Mouse (Mus musculus) kidney, postnatal 10 days (tissue): ENCODE results near the gene Arhgef18.

Experiments used
- DNase-seq: peaks from one replicate; pipeline ENCODE4 v3.0.0; 2021; ENCODE audit warnings: mixed read lengths

Arhgef18 gene

GRCm38 (mm10) chr8:3464309-3464708, 71.5 kb downstream of the Arhgef18 start:
- DNase-seq, result peak; percentile 65

DNA sequence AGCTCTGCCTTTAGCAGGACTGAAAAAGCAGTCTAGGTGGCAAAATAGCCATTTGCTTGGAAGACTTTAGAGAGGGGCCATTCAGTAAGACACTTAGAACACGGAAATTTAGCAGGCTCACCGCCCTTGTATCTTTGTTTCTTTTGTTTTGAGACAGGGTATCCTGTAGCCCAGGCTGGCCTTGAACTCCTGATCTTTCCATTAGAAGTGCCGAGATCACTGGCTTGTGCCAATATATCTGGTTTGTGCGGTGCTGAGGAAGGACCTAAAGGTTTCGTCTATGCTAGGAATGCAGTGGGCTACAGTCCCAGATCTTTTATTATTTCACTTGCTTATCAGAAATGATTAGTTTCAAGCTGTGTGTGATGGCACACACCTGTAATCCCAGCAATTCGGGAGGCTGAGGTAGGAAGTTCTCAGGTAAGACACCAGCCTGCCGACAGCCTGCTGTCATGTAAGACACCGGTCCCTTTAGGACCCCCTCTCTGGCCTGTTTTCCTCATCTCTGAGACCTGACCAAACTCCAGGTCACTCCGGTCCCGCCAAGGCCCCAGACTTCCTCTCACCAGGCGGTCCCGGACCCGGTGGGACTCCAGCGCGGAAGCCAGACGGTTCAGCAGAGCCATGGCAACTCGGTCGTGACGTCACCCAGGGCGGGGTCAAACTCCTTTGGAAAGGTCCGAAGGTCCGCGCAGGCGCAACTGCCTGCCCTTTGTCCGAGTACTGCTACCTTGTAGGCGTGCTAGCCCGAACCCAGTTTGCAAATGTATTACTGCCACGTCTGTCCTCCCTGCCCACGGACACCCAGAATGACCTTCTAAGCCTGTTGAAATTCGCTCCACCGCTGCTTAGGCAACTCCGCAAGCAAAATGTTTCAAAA, 74.4 kb downstream of the Arhgef18 start, which contains the start of gene Pex11g:
TSS of gene Pex11g (minus strand) at position 675 of the 880 bp plus-strand sequence.
- DNase-seq, result peak; percentile 100

DNA sequence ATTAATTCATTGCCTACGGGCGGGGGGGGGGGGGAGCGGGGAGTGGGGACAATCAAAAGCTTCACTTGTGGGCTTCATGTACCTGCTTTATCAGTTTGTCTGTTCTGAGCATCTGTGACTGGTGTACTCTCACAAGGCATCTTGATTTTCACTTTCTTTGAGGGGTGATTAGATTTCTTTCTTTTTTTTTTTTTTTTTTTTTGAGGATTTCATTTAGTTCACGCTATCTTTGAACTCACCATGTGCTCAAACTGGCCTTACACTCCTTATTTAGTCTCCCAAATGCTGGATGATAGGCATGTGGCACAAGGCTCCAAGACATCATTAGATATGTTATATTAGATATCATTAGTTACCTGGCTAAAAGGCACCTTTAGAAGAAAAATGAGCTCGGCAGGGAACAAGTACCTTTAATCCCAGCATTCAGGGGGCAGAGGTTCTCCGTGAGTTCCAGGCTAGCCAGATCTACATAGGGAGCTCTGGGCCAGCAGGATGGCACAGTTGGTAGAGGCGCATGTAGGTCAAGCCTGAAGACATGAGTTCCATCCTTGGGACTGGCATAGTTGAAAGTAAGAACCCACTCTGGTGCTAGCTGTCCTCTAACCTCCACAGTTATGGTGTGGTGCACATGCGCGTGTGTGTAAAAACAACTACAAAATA, 75.2 kb downstream of the Arhgef18 start:
- DNase-seq, result no peak

GRCm38 (mm10) chr8:3468838-3469237, 76.0 kb downstream of the Arhgef18 start:
- no peak for DNase-seq

- DNase-seq, result no peak
Measured at GRCm38 (mm10) chr8:3470562-3470961, 77.8 kb downstream of the Arhgef18 start, which contains the start of gene Tex45. Tex45 (plus strand) TSS chr8:3470862.

DNA sequence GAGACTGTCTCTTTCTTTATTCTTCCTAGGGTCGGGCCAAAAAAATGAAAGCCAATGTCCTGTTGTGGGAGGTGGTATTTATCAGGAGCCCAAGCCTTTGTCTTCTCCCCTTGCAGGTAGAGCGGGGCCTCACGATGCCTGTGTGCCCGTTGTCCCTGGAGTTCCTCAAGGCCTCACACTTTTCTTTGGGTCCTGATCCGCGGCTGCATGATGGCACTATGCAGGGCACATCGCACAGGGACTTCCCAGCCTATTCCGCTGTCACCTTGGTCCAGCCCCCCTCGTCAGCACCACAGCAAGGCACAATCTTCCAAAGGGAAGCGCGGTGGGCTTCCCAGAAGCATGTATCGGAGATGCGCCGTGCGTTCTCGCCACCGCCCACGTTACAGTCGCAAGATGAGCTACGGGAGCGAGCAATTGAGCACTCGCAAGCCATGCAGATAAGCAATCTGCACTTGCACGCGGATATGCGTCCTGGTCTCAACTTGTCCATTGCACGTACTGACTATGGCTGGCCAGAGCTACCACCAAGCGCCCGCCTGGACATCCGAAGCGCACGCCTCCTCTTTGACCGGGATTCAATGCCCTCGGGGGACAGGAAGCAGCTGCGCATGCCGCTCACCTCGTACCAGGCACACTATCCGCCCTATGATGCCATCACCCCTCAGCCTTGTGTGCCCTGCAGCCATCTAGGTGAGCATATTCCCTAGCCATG, 83.1 kb downstream of the Arhgef18 start:
- DNase-seq, result no peak

DNA sequence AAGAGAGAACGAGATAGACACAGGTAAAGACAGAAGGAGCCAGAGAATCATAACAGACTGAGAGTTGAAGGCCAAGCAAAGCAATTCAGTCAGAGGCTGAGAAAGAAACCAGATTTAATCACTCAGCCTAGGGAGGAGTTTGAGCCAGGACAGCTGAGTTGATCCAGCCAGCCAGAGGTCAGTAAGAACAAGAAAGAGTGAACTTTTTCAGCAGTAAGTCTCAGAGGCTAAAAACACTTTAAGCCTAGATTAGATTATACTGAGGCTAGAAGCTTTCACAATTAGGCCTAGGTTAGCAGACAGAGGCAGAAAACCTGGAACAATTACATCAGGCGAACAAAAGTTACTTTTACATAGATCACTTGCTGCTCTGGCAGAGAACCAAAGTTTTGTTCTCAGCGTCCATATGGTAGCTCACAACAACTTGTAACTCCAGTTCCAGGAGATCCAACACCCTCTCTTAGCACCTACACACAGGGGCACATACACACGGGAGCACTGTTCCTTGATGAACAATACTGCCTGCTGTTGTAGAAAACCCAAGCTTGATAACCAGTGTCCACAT, 87.5 kb downstream of the Arhgef18 start:
- DNase-seq, result peak; percentile 27

DNA sequence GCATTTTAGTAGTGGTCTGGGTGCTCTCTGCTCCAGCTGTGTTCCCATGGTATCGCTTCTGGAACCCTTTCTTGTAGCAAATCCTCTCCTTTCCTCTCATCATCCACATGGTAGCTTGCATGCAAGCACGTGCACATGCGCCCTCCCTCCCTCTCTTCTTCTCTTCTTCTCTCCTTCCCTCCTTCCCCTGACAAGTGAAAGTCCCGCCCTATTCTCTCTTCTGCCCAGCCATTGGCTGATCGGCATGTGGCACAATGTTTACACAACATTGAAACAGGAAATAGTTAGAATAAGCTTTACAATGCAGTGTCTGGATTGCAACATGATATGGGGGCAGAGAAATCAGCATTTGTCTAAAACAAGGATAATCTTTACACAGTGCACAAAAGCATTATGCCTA, 88.8 kb downstream of the Arhgef18 start:
- DNase-seq, result no peak

GRCm38 (mm10) chr8:3482240-3482740, 89.5 kb downstream of the Arhgef18 start:
- DNase-seq, result no peak

GRCm38 (mm10) chr8:3483546-3483945, 90.7 kb downstream of the Arhgef18 start:
- DNase-seq, result no peak

GRCm38 (mm10) chr8:3485192-3485591, 92.4 kb downstream of the Arhgef18 start:
- DNase-seq, result no peak

GRCm38 (mm10) chr8:3492901-3493844, 100.4 kb downstream of the Arhgef18 start, which contains the start of gene Zfp358:
Zfp358 (plus strand) TSS chr8:3493138.
- peak; percentile 89 for DNase-seq

DNA sequence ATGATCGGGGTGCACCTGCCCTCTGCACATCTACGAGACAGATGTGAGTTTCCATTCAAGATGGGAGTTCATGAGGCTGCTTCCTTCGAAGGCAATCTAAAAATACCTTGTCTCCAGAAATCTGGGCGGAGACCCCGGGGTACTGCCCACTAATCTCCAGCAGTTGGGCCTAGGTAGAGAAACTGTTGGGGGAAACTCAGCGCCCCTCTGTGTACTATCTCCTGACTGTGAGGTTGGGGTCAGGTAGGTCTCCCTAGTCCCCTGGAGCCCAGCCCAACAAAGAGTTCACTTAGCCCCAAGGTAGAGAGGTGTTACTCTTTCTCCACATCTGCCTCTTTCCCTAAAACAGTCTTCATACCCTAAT, 101.0 kb downstream of the Arhgef18 start:
- DNase-seq, result no peak

DNA sequence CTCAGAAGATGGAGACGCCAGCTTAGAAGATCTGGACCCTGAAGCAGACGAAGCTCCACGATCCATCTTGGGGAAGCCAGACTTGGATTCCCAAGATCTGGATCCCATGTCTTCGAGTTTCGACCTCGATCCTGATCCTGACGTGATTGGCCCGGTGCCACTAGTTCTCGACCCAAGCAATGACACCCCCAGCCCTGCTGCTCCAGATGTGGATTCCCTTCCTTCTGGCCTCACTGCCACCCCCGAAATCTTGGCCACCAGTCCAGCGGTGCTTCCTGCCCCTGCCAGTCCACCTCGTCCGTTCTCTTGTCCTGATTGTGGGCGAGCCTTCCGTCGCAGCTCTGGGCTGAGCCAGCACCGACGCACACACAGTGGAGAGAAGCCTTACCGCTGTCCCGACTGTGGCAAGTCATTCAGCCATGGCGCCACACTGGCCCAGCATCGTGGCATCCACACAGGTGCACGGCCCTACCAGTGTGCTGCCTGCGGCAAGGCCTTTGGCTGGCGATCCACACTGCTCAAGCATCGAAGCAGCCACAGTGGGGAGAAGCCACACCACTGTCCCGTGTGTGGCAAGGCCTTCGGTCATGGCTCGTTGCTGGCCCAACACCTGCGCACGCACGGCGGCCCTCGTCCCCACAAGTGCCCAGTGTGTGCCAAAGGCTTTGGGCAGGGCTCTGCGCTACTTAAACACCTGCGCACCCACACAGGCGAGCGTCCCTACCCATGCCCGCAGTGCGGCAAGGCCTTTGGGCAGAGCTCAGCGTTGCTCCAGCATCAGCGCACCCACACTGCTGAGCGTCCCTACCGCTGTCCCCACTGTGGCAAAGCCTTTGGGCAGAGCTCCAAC, 103.0 kb downstream of the Arhgef18 start:
- DNase-seq, result peak; percentile 21

GRCm38 (mm10) chr8:3496428-3496748, 103.6 kb downstream of the Arhgef18 start:
- no peak for DNase-seq

DNA sequence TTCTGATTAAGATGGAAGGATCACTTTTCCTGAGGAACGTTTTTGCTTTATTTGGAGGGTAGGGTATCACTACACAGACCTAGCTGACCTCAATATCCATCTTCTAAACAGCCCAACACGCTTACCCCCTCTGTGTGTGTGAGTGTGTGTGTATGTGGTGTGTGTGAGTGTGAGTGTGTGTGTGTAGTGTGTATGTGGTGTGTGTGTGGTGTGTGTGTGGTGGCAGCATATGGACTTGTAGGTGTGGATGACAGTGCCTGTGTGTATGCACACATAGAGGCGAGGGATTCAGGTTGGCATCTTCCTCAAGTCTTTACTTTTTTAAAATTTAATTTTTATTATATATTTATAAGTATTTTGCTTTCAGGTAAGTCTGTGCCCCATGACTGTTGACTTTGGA, 105.8 kb downstream of the Arhgef18 start:
- no peak for DNase-seq

GRCm38 (mm10) chr8:3499751-3500150, 106.9 kb downstream of the Arhgef18 start:
- no peak for DNase-seq

GRCm38 (mm10) chr8:3500235-3501090, 107.7 kb downstream of the Arhgef18 start, which contains the start of gene Mcoln1:
Mcoln1 (plus strand) TSS chr8:3500457.
- DNase-seq, result peak; percentile 99

DNA sequence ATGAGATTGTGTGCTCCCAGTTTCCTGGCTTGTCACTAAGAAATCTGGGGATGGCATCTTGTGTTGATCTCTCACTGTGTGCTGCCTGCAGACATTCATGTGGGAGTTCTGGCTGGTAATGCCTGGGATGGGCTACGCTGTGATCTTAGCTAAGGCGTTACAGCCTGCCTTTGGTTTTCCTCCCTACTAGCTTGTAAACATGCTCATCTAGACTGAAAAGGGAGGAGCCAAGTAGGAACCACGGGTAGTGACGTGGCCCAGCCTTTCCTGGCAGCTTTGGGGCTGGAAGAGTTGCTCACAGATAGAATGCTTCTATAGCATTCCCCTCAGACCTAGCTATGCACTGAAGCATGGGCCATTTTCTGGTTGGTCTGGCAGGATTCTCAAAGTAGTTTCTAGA, 109.4 kb downstream of the Arhgef18 start:
- no peak for DNase-seq
